Mouse (Mus musculus): ENCODE measurements around the gene Loxl4. TPM values are rescaled to one million over a fixed set of nuclear protein-coding genes. Genes with fewer than 3 reads are reported as not detected.
A peak's percentile ranks its signal among the peaks of the same experiment; 100 is the strongest.

The Loxl4 gene
- 0.67 and 0.94 TPM in 2 replicates for polyA plus RNA-seq (2015; fragmentation: Nextera tagmentation; extraction: Ambion mirVana)

DNA sequence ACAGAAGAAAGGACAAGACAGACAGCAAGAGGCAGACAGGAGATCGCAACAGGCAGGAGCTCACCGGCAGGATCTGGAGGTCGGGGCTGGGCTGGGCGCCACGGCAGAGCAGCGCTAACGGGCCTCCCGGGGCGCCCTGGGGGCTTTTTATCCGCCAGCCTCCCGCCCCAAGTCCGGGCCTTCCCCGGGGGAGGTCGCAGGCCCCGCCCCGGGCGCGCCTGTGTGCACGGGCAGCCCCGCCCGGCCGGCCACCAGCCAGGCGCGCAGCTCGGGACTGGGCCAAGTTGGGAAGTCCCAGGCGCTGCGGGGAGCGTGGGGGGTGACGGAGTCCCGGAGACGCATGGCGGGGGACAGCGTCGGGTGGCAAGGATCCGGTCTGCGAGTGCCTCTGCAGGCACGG is at the start of gene Loxl4:
Gene Loxl4 (minus strand): TSS at position 160 of the 400 bp plus-strand sequence.
- Histone ChIP-seq H3K9ac (ENCODE audit: low read length) (peak within 1 kb of the TSS; percentile 49), H3K27me3 (ENCODE audit: control insufficient read depth, insufficient read depth, low read depth, low read length) (0 out of 2 replicates have a peak, but pooled peaks cover 4% of the 10 kb centered on the region), H3K4me1 (replicated peaks; ENCODE audit: control insufficient read depth, insufficient read depth, low read length) (no peaks in the 10 kb centered on the region), H3K9me3 (ENCODE audit: control insufficient read depth, low read length) (no peaks in the 10 kb centered on the region), H3K4me2 (ENCODE audit: low read depth, low read length) (peak within 1 kb of the TSS; percentile 78), H3K36me3 (ENCODE audit: control insufficient read depth, insufficient read depth, low read length) (no peaks in the 10 kb centered on the region), H3K4me3 (ENCODE audit: low read length) (peak within 1 kb of the TSS; percentile 50), H3K27ac (ENCODE audit: low read length) (no peak within 1 kb of the TSS)
- under 1% methylated on average over 37 of the region's 37 CpGs for WGBS
- ATAC-seq (ENCODE audit: low read depth) = peak; percentile 88

DNA sequence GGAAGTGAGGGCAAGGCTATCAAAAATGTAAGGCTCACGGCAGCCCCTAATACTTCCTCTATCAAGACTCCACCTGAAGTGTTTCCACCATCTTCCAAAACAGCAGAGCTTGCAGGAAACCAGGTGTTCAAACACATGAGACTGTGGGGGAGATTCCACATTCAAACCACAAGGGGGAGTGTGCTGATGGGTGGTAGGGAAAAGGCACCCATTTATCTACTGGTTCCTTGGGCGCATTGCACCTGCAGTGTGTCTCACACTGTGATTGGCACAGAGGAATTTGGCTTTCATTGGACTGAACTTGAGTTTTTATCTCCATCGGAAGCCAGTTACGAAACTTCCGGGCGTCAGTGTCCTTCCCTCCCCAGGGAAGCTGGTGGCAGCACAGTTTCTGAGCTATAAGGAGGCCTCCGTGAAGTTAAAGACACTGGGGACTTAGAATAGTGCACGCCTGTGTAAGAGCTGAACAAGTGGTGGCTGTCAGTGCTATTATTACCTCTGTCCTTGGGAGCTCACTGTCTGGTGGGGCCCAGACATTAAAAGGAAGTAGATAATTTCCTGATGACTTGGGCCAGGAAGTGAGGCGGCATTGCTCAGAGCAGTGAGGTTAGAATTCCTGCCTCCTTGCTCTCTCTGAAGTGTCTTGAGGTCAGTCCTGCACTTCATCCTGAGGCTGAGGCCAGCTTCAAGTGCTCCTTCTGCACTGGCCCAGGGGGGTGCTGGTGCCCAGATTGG is 49.0 kb upstream of the Loxl4 start:
- H3K27me3 ChIP-seq (ENCODE audit: control insufficient read depth, insufficient read depth, low read depth, low read length) = no peaks in the 10 kb centered on the region
- 66% methylated on average over 9 of the region's 9 CpGs for whole genome bisulfite sequencing
- 0 out of 2 replicates have a peak, but pooled peaks cover 3% of the 10 kb centered on the region for H3K4me1 ChIP-seq (replicated peaks; ENCODE audit: control insufficient read depth, insufficient read depth, low read length)
- peak overlapping the region; percentile 24; the same call in 1 of the 2 replicates for H3K27ac ChIP-seq (ENCODE audit: low read length)
- no peak overlapping the region for H3K9ac ChIP-seq (ENCODE audit: low read length)
- no peaks in the 10 kb centered on the region for H3K36me3 ChIP-seq (ENCODE audit: control insufficient read depth, insufficient read depth, low read length)
- H3K4me2 ChIP-seq (ENCODE audit: low read depth, low read length) = no peak overlapping the region
- no peaks in the 10 kb centered on the region for H3K9me3 ChIP-seq (ENCODE audit: control insufficient read depth, low read length)
- no peak overlapping the region for H3K4me3 ChIP-seq (ENCODE audit: low read length)
- peak; percentile 59 for ATAC-seq (ENCODE audit: low read depth)

DNA sequence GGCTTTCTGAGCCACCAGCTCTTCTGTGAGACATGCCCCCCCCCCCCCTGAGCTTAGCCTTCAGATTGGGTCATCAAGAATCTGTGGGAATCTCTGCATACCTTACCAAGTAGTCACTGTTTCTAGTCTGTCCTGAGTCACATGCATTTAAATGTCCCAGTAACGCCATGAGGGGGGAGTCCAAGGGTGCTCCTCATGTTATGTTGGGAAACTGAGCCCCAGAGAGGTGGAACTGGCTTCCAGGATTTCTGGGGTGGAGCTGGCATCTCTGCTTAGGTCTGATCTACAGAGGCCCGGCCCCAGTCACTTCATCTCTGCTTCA is 47.6 kb upstream of the Loxl4 start:
- Histone ChIP-seq H3K4me1 (replicated peaks; ENCODE audit: control insufficient read depth, insufficient read depth, low read length) (0 out of 2 replicates have a peak, but pooled peaks cover 3% of the 10 kb centered on the region), H3K4me3 (ENCODE audit: low read length) (no peak overlapping the region), H3K27me3 (ENCODE audit: control insufficient read depth, insufficient read depth, low read depth, low read length) (no peaks in the 10 kb centered on the region), H3K27ac (ENCODE audit: low read length) (no peak overlapping the region), H3K9ac (ENCODE audit: low read length) (no peak overlapping the region), H3K4me2 (ENCODE audit: low read depth, low read length) (no peak overlapping the region), H3K9me3 (ENCODE audit: control insufficient read depth, low read length) (no peaks in the 10 kb centered on the region), H3K36me3 (ENCODE audit: control insufficient read depth, insufficient read depth, low read length) (no peaks in the 10 kb centered on the region)
- ATAC-seq (ENCODE audit: low read depth) = no peak
- 80% methylated on average over 2 of the region's 2 CpGs for WGBS

DNA sequence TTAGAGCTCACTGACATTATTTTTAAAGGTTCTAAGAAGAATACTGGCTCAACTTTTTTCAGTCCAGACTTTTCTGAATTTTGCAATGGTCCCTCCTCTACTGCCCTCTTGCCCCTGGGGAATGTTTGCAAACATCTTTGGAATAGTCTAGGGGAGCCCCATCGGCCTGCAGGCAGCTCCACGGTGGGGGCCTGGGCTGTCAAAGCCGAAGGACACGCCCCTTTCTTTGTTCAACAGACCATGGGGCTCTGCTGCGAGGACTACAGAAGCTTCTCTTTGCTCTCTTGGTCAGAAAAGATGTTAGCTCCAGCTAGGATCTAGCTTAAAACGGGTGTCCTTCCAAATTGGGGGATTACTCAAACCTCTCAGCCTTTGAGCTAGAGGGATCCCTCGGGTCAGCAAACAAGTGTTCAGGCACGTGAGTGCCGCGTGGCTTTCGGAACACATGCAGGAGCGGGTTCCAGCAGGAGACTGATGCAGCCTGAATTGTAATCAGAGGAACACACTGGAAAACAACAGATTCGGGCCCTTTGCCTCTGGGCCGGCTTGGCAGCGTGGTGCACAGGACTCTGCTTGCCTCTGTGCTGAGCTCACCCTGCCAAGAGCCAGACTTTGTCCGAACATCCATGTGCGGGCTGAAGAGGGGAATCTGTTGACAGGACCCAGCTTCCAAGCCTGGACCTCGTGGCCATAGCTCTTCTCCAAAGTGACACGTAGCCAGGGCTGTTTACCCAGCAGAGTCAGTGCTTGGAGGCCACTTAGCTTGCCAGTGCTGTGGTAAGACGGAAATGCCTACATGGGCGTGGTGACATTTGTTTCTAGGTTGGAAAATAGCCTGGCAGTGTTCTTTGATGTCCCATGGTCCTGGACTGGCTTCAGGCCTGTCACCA is 47.0 kb upstream of the Loxl4 start:
- Histone ChIP-seq H3K27me3 (ENCODE audit: control insufficient read depth, insufficient read depth, low read depth, low read length) (no peaks in the 10 kb centered on the region), H3K4me1 (replicated peaks; ENCODE audit: control insufficient read depth, insufficient read depth, low read length) (0 out of 2 replicates have a peak, but pooled peaks cover 3% of the 10 kb centered on the region), H3K36me3 (ENCODE audit: control insufficient read depth, insufficient read depth, low read length) (no peaks in the 10 kb centered on the region), H3K9me3 (ENCODE audit: control insufficient read depth, low read length) (no peaks in the 10 kb centered on the region), H3K4me2 (ENCODE audit: low read depth, low read length) (no peak overlapping the region), H3K27ac (ENCODE audit: low read length) (no peak overlapping the region), H3K4me3 (ENCODE audit: low read length) (no peak overlapping the region), H3K9ac (ENCODE audit: low read length) (no peak overlapping the region)
- WGBS = 42% methylated on average over 21 of the region's 21 CpGs
- peak; percentile 51 for ATAC-seq (ENCODE audit: low read depth)

DNA sequence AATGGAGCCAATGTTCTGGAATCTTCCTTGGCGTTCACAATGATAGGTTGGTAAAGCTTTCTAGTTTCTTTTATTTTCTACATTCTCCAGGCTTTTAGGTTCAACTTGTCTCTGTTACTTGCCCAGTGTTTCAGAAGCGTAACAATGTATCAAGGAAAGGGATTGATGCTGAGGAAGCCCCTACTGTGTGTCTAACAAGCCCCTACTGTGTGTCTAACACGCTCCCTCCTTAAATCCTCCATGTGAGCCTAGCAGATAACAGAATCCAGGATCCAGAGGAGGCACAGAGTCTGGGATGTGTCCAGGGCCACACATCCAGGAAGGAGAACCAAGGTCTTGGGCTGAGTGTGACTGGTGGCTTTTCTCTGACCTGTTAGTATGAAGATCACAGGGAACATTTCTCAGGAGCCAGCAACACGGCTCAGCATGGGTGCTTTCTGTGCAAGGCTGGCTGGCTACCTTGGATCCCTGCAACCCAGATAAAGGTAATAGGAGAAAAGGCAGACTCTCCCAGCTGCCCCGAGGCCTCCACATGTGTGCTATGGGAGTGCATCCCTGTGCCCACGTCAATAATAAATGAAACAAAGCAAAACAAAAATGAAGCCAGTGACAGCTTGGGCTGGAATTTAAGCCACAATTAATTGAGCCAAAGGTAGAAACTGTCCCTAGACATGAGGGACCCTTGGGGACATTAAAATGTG is 46.0 kb upstream of the Loxl4 start:
- H3K27ac ChIP-seq (ENCODE audit: low read length) = no peak overlapping the region
- no peak for ATAC-seq (ENCODE audit: low read depth)

DNA sequence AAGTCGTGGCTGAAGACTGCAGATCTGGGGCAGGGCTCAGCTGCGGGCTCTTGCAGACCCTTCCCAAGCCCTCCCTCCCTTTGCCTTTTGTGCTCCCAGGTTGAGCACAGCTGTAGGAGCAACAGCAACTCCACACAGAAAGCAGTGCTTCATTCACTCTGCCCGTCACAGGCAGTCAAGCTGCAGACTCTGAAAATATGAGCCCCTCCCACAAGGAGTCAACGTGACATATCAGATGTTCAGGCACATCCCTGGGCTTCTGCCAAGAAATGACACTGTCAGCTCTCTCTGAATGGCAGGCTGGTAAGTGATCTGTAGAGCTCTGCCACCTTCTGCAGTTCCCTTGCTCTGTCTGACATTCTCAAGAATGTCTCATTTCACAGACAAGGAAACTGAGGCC is 45.2 kb upstream of the Loxl4 start:
- Histone ChIP-seq H3K4me3 (ENCODE audit: low read length) (no peak overlapping the region), H3K9me3 (ENCODE audit: control insufficient read depth, low read length) (no peaks in the 10 kb centered on the region), H3K27ac (ENCODE audit: low read length) (no peak overlapping the region), H3K4me1 (replicated peaks; ENCODE audit: control insufficient read depth, insufficient read depth, low read length) (0 out of 2 replicates have a peak, but pooled peaks cover 3% of the 10 kb centered on the region), H3K27me3 (ENCODE audit: control insufficient read depth, insufficient read depth, low read depth, low read length) (no peaks in the 10 kb centered on the region), H3K36me3 (ENCODE audit: control insufficient read depth, insufficient read depth, low read length) (no peaks in the 10 kb centered on the region), H3K4me2 (ENCODE audit: low read depth, low read length) (no peak overlapping the region), H3K9ac (ENCODE audit: low read length) (no peak overlapping the region)
- 40% methylated on average over 4 of the region's 4 CpGs for WGBS
- no peak for ATAC-seq (ENCODE audit: low read depth)

More for the DNA sequence above, 46.0 kb upstream of the Loxl4 start:
- H3K4me1 ChIP-seq (replicated peaks; ENCODE audit: control insufficient read depth, insufficient read depth, low read length) = 0 out of 2 replicates have a peak, but pooled peaks cover 3% of the 10 kb centered on the region
- H3K4me2 ChIP-seq (ENCODE audit: low read depth, low read length) = no peak overlapping the region
- H3K9ac ChIP-seq (ENCODE audit: low read length) = no peak overlapping the region
- H3K9me3 ChIP-seq (ENCODE audit: control insufficient read depth, low read length) = no peaks in the 10 kb centered on the region
- WGBS = 79% methylated on average over 6 of the region's 6 CpGs
- no peaks in the 10 kb centered on the region for H3K36me3 ChIP-seq (ENCODE audit: control insufficient read depth, insufficient read depth, low read length)
- H3K4me3 ChIP-seq (ENCODE audit: low read length) = no peak overlapping the region
- H3K27me3 ChIP-seq (ENCODE audit: control insufficient read depth, insufficient read depth, low read depth, low read length) = no peaks in the 10 kb centered on the region

DNA sequence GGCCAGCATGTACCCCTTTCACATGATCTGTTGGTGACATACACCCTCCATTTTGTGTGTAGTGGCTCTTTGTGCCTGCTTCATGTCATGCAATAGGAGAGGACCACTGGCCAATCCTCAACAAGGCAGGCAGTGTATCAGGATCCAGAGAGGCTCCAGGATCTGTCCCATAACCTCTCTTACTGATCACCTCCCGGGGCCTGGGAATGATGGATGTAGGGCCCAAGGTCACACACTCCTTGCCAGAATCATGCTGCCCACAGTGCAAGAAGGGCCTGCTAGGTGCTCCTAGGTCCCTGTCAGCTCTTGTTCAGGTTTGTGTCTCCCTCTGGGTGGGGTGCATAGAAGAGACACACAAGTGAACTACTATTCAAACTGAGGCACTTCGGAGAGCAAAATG is 44.7 kb upstream of the Loxl4 start:
- no peaks in the 10 kb centered on the region for H3K9me3 ChIP-seq (ENCODE audit: control insufficient read depth, low read length)
- no peak overlapping the region for H3K4me3 ChIP-seq (ENCODE audit: low read length)
- H3K36me3 ChIP-seq (ENCODE audit: control insufficient read depth, insufficient read depth, low read length) = no peaks in the 10 kb centered on the region
- 69% methylated on average over 2 of the region's 2 CpGs for WGBS
- no peak overlapping the region for H3K4me2 ChIP-seq (ENCODE audit: low read depth, low read length)
- 0 out of 2 replicates have a peak, but pooled peaks cover 3% of the 10 kb centered on the region for H3K4me1 ChIP-seq (replicated peaks; ENCODE audit: control insufficient read depth, insufficient read depth, low read length)
- no peaks in the 10 kb centered on the region for H3K27me3 ChIP-seq (ENCODE audit: control insufficient read depth, insufficient read depth, low read depth, low read length)
- H3K27ac ChIP-seq (ENCODE audit: low read length) = no peak overlapping the region
- no peak overlapping the region for H3K9ac ChIP-seq (ENCODE audit: low read length)
- ATAC-seq (ENCODE audit: low read depth) = no peak

- 0 out of 2 replicates have a peak, but pooled peaks have one; percentile 12 for ATAC-seq (ENCODE audit: low read depth)
- no peaks in the 10 kb centered on the region for H3K9me3 ChIP-seq (ENCODE audit: control insufficient read depth, low read length)
- no peak overlapping the region for H3K4me3 ChIP-seq (ENCODE audit: low read length)
- H3K27me3 ChIP-seq (ENCODE audit: control insufficient read depth, insufficient read depth, low read depth, low read length) = no peaks in the 10 kb centered on the region
- no peaks in the 10 kb centered on the region for H3K36me3 ChIP-seq (ENCODE audit: control insufficient read depth, insufficient read depth, low read length)
- H3K9ac ChIP-seq (ENCODE audit: low read length) = no peak overlapping the region
- WGBS = 29% methylated on average over 1 of the region's 1 CpGs
- H3K4me1 ChIP-seq (replicated peaks; ENCODE audit: control insufficient read depth, insufficient read depth, low read length) = 0 out of 2 replicates have a peak, but pooled peaks cover 3% of the 10 kb centered on the region
- H3K27ac ChIP-seq (ENCODE audit: low read length) = no peak overlapping the region
- H3K4me2 ChIP-seq (ENCODE audit: low read depth, low read length) = no peak overlapping the region
These were observed 42.4 kb upstream of the Loxl4 start for GRCm38 (mm10) chr19:42655006-42655405.
